Mouse (Mus musculus): Measurements from ENCODE around the gene Il12rb1. TPM values are rescaled to one million over a fixed set of nuclear protein-coding genes. Genes with fewer than 3 reads are reported as not detected.
A peak's percentile ranks its signal among the peaks of the same experiment; 100 is the strongest.

Il12rb1 gene
- polyA plus RNA-seq, 1 experiment from 2014 or later: not detected

GRCm38 (mm10) chr8:70865350-70866000, 57.2 kb downstream of the Il12rb1 start:
- under 1% methylated on average over 46 of the region's 46 CpGs for WGBS
- peaks cover 72% of the 10 kb centered on the region for H3K4me1 ChIP-seq
- peak; percentile 86 for ATAC-seq (ENCODE audit: low FRiP score)

GRCm38 (mm10) chr8:70866001-70866520, 57.8 kb downstream of the Il12rb1 start:
- H3K27me3 ChIP-seq: peaks cover 16% of the 10 kb centered on the region
- ATAC-seq (ENCODE audit: low FRiP score): peak; percentile 10
- H3K36me3 ChIP-seq: peaks cover 11% of the 10 kb centered on the region
- peak overlapping the region; percentile 58 for H3K4me3 ChIP-seq
- 7% methylated on average over 12 of the region's 12 CpGs for WGBS
- H3K4me1 ChIP-seq: peaks cover 72% of the 10 kb centered on the region
- peak overlapping the region; percentile 93 for H3K27ac ChIP-seq
- peak overlapping the region; percentile 91 for H3K4me2 ChIP-seq (replicated peaks)
- H3K9ac ChIP-seq: peak overlapping the region; percentile 36
- H3K9me3 ChIP-seq (replicated peaks): no peaks in the 10 kb centered on the region

More at GRCm38 (mm10) chr8:70865350-70866000, 57.2 kb downstream of the Il12rb1 start:
- Histone ChIP-seq H3K27me3 (peaks cover 16% of the 10 kb centered on the region), H3K4me2 (replicated peaks) (peak overlapping the region; percentile 91), H3K36me3 (peaks cover 11% of the 10 kb centered on the region), H3K9ac (peak overlapping the region; percentile 83), H3K4me3 (peak overlapping the region; percentile 58), H3K9me3 (replicated peaks) (no peaks in the 10 kb centered on the region), H3K27ac (peak overlapping the region; percentile 98)

GRCm38 (mm10) chr8:70866566-70866965, 58.3 kb downstream of the Il12rb1 start:
- H3K4me3 ChIP-seq: no peak overlapping the region
- no peak overlapping the region; the same call in 1 of the 2 replicates for H3K4me2 ChIP-seq (replicated peaks)
- peaks cover 11% of the 10 kb centered on the region for H3K36me3 ChIP-seq
- H3K9me3 ChIP-seq (replicated peaks): no peaks in the 10 kb centered on the region
- H3K4me1 ChIP-seq: peaks cover 68% of the 10 kb centered on the region
- peaks cover 12% of the 10 kb centered on the region for H3K27me3 ChIP-seq
- H3K9ac ChIP-seq: no peak overlapping the region
- no peak for ATAC-seq (ENCODE audit: low FRiP score)
- WGBS: 87% methylated on average over 7 of the region's 7 CpGs
- peak overlapping the region; percentile 93 for H3K27ac ChIP-seq

GRCm38 (mm10) chr8:70868559-70869198, 60.4 kb downstream of the Il12rb1 start:
- Histone ChIP-seq H3K4me3 (peak overlapping the region; percentile 10; the same call in 1 of the 2 replicates), H3K9me3 (replicated peaks) (no peaks in the 10 kb centered on the region), H3K4me2 (replicated peaks) (peak overlapping the region; percentile 43), H3K27ac (peak overlapping the region; percentile 81), H3K9ac (peak overlapping the region; percentile 53), H3K4me1 (peaks cover 58% of the 10 kb centered on the region), H3K36me3 (peaks cover 11% of the 10 kb centered on the region), H3K27me3 (no peaks in the 10 kb centered on the region)
- WGBS: 11% methylated on average over 40 of the region's 40 CpGs
- ATAC-seq (ENCODE audit: low FRiP score): no peak

GRCm38 (mm10) chr8:70869199-70869571, 60.9 kb downstream of the Il12rb1 start:
- H3K9ac ChIP-seq: peak overlapping the region; percentile 53

GRCm38 (mm10) chr8:70869601-70870041, 61.4 kb downstream of the Il12rb1 start:
- peaks cover 49% of the 10 kb centered on the region for H3K4me1 ChIP-seq
- peak; percentile 11; the same call in 1 of the 2 replicates for ATAC-seq (ENCODE audit: low FRiP score)
- no peaks in the 10 kb centered on the region for H3K27me3 ChIP-seq
- peaks cover 11% of the 10 kb centered on the region for H3K36me3 ChIP-seq
- no peaks in the 10 kb centered on the region for H3K9me3 ChIP-seq (replicated peaks)
- WGBS: 50% methylated on average over 16 of the region's 16 CpGs
- H3K9ac ChIP-seq: 0 out of 2 replicates have a peak overlapping the region, but pooled peaks have one; percentile 53
- no peak overlapping the region for H3K4me3 ChIP-seq
- peak overlapping the region; percentile 81 for H3K27ac ChIP-seq
- 0 out of 2 replicates have a peak overlapping the region, but pooled peaks have one; percentile 43 for H3K4me2 ChIP-seq (replicated peaks)

More at GRCm38 (mm10) chr8:70869199-70869571, 60.9 kb downstream of the Il12rb1 start:
- Histone ChIP-seq H3K27ac (peak overlapping the region; percentile 81), H3K4me1 (peaks cover 53% of the 10 kb centered on the region), H3K27me3 (no peaks in the 10 kb centered on the region), H3K36me3 (peaks cover 11% of the 10 kb centered on the region), H3K9me3 (replicated peaks) (no peaks in the 10 kb centered on the region), H3K4me3 (0 out of 2 replicates have a peak overlapping the region, but pooled peaks have one; percentile 10), H3K4me2 (replicated peaks) (peak overlapping the region; percentile 43; the same call in 1 of the 2 replicates)
- no peak for ATAC-seq (ENCODE audit: low FRiP score)
- 41% methylated on average over 5 of the region's 5 CpGs for WGBS

Small RNAs within 50 kb of the gene (microRNA-seq; reads per million reads assigned to microRNA genes)
- 1.6 reads per million for gene Mir7240

Other genes with a start within 250 kb of the Il12rb1 start
- gene Isyna1, start 214.1 kb upstream of the Il12rb1 start, polyA plus RNA-seq (2016; fragmentation: Nextera tagmentation; extraction: Ambion mirVana): 128 and 138 TPM in 2 replicates
- 141 and 143 TPM in 2 replicates for gene Ssbp4, start 199.6 kb upstream of the Il12rb1 start, polyA plus RNA-seq (2016; fragmentation: Nextera tagmentation; extraction: Ambion mirVana)
- 0.79 and 1.1 TPM in 2 replicates for gene Lrrc25, start 192.3 kb upstream of the Il12rb1 start, polyA plus RNA-seq (2016; fragmentation: Nextera tagmentation; extraction: Ambion mirVana)
- gene Gdf15, start 176.0 kb upstream of the Il12rb1 start, polyA plus RNA-seq (2016; fragmentation: Nextera tagmentation; extraction: Ambion mirVana): 0.15 and 0.17 TPM in 2 replicates
- 101 and 125 TPM in 2 replicates for gene Pgpep1, start 148.1 kb upstream of the Il12rb1 start, polyA plus RNA-seq (2016; fragmentation: Nextera tagmentation; extraction: Ambion mirVana)
- gene Lsm4, start 135.2 kb upstream of the Il12rb1 start, polyA plus RNA-seq (2016; fragmentation: Nextera tagmentation; extraction: Ambion mirVana): 227 and 231 TPM in 2 replicates
- gene Jund, start 109.5 kb upstream of the Il12rb1 start, polyA plus RNA-seq (2016; fragmentation: Nextera tagmentation; extraction: Ambion mirVana): 186 and 217 TPM in 2 replicates
- 0.05 TPM in 1 of 2 replicates, not detected in the other for gene Iqcn, start 105.0 kb upstream of the Il12rb1 start, polyA plus RNA-seq (2016; fragmentation: Nextera tagmentation; extraction: Ambion mirVana)
- gene Gm3336, start 89.9 kb upstream of the Il12rb1 start, polyA plus RNA-seq (2016; fragmentation: Nextera tagmentation; extraction: Ambion mirVana): not detected in 2 replicates
- 0.26 and 0.39 TPM in 2 replicates for gene Pde4c, start 84.7 kb upstream of the Il12rb1 start, polyA plus RNA-seq (2016; fragmentation: Nextera tagmentation; extraction: Ambion mirVana)
- 126 and 134 TPM in 2 replicates for gene Rab3a, start 53.8 kb upstream of the Il12rb1 start, polyA plus RNA-seq (2016; fragmentation: Nextera tagmentation; extraction: Ambion mirVana)
- gene Mpv17l2, start 47.5 kb upstream of the Il12rb1 start, polyA plus RNA-seq (2016; fragmentation: Nextera tagmentation; extraction: Ambion mirVana): 38.2 and 38.3 TPM in 2 replicates
- gene Pik3r2, start 31.7 kb upstream of the Il12rb1 start, polyA plus RNA-seq (2016; fragmentation: Nextera tagmentation; extraction: Ambion mirVana): 84.5 and 85.5 TPM in 2 replicates
- gene Mast3, start 3.4 kb upstream of the Il12rb1 start, polyA plus RNA-seq (2016; fragmentation: Nextera tagmentation; extraction: Ambion mirVana): 16.0 and 17.7 TPM in 2 replicates
- gene Arrdc2, start 31.3 kb downstream of the Il12rb1 start, polyA plus RNA-seq (2016; fragmentation: Nextera tagmentation; extraction: Ambion mirVana): 9.8 and 11.1 TPM in 2 replicates
- 22.1 and 23.8 TPM in 2 replicates for gene Kcnn1, start 54.8 kb downstream of the Il12rb1 start, polyA plus RNA-seq (2016; fragmentation: Nextera tagmentation; extraction: Ambion mirVana)
- gene Ccdc124, start 65.5 kb downstream of the Il12rb1 start, polyA plus RNA-seq (2016; fragmentation: Nextera tagmentation; extraction: Ambion mirVana): 131 and 139 TPM in 2 replicates
- gene Slc5a5, start 84.3 kb downstream of the Il12rb1 start, polyA plus RNA-seq (2016; fragmentation: Nextera tagmentation; extraction: Ambion mirVana): 0.25 and 0.68 TPM in 2 replicates
- gene Rpl18a, start 89.0 kb downstream of the Il12rb1 start, polyA plus RNA-seq (2016; fragmentation: Nextera tagmentation; extraction: Ambion mirVana): 2,266 and 2,767 TPM in 2 replicates
- 60.5 and 60.8 TPM in 2 replicates for gene Map1s, start 97.5 kb downstream of the Il12rb1 start, polyA plus RNA-seq (2016; fragmentation: Nextera tagmentation; extraction: Ambion mirVana)

Measured in hindbrain, embryonic 12.5 days (tissue).